Mouse (Mus musculus): ENCODE results near the gene Otud3. TPM values are rescaled to one million over a fixed set of nuclear protein-coding genes. Genes with fewer than 3 reads are reported as not detected.
A peak's percentile ranks its signal among the peaks of the same experiment; 100 is the strongest.

Gene Otud3
- 3.0 and 3.7 TPM in 2 replicates for polyA plus RNA-seq (2015; fragmentation: Nextera tagmentation; extraction: Ambion mirVana)

GRCm38 (mm10) chr4:138913797-138914196 is at the start of gene Otud3:
TSS of gene Otud3 (minus strand) at chr4:138913945.
- H3K36me3 ChIP-seq = peaks cover 14% of the 10 kb centered on the region
- H3K4me3 ChIP-seq = peak within 1 kb of the TSS; percentile 79
- H3K9ac ChIP-seq = peak within 1 kb of the TSS; percentile 94
- under 1% methylated on average over 39 of the region's 39 CpGs for WGBS
- 0 out of 2 replicates have a peak, but pooled peaks cover 4% of the 10 kb centered on the region for H3K9me3 ChIP-seq
- H3K27ac ChIP-seq (replicated peaks) = peak within 1 kb of the TSS; percentile 83
- H3K4me2 ChIP-seq = peak within 1 kb of the TSS; percentile 96
- peaks cover 39% of the 10 kb centered on the region for H3K4me1 ChIP-seq (replicated peaks)
- ATAC-seq (ENCODE audit: low read depth) = peak; percentile 93
- no peaks in the 10 kb centered on the region for H3K27me3 ChIP-seq

GRCm38 (mm10) chr4:138962719-138963118 is 49.0 kb upstream of the Otud3 start:
- Histone ChIP-seq H3K27ac (replicated peaks) (no peak overlapping the region), H3K4me3 (no peak overlapping the region), H3K4me2 (no peak overlapping the region), H3K9ac (no peak overlapping the region), H3K9me3 (no peaks in the 10 kb centered on the region), H3K27me3 (no peaks in the 10 kb centered on the region), H3K4me1 (replicated peaks) (no peaks in the 10 kb centered on the region), H3K36me3 (no peaks in the 10 kb centered on the region)
- WGBS = 84% methylated on average over 5 of the region's 5 CpGs
- ATAC-seq (ENCODE audit: low read depth) = no peak

DNA sequence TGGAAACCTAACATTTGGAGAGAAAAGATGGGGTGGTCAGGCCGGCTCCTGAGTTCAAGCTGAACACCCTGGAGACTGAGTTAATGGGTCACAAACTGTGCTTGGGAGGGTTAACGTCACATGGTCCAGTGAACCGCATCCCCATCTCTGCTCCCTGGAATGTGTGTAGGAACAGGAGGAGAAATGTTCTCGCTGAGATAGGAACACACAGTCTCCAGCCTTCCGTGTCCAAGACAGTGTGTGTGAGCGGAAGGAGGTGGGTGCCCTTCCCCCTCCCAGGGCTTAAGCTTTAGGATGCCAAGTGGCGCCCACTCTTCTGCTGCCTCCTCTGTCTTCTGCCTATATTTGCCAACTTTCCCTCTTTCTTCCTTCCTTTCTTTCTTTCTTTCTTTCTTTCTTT is 46.2 kb upstream of the Otud3 start:
- Histone ChIP-seq H3K9me3 (no peaks in the 10 kb centered on the region), H3K4me1 (replicated peaks) (no peaks in the 10 kb centered on the region), H3K27ac (replicated peaks) (no peak overlapping the region), H3K4me2 (no peak overlapping the region), H3K27me3 (no peaks in the 10 kb centered on the region), H3K9ac (no peak overlapping the region), H3K4me3 (no peak overlapping the region), H3K36me3 (no peaks in the 10 kb centered on the region)
- 75% methylated on average over 7 of the region's 7 CpGs for WGBS
- ATAC-seq (ENCODE audit: low read depth) = no peak

DNA sequence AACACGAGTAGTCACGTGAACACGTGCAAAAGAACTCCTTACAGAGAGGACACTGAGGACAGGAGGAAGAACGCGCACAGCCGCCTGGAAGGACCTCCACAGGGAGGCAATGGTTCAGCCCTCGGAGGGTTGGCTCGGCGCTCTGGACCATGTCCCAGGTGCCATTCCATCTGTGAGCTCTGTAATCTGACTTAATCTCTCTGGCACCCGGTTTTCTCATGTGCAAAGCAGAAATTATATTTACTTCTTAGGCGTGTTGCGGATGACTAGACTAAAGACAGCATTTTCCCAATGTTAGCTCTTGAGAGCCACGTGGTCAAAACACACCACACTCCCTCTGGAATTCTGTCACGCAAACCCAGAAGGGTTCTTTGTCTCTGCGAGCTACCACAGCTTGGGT is 45.4 kb upstream of the Otud3 start:
- H3K9ac ChIP-seq = no peak overlapping the region
- H3K36me3 ChIP-seq = no peaks in the 10 kb centered on the region
- no peaks in the 10 kb centered on the region for H3K9me3 ChIP-seq
- no peak overlapping the region for H3K4me2 ChIP-seq
- H3K27me3 ChIP-seq = no peaks in the 10 kb centered on the region
- no peak overlapping the region for H3K4me3 ChIP-seq
- no peak overlapping the region for H3K27ac ChIP-seq (replicated peaks)
- ATAC-seq (ENCODE audit: low read depth) = no peak
- 88% methylated on average over 15 of the region's 15 CpGs for WGBS
- no peaks in the 10 kb centered on the region for H3K4me1 ChIP-seq (replicated peaks)

- H3K36me3 ChIP-seq = no peaks in the 10 kb centered on the region
- H3K27ac ChIP-seq (replicated peaks) = no peak overlapping the region
- no peaks in the 10 kb centered on the region for H3K4me1 ChIP-seq (replicated peaks)
- no peak overlapping the region for H3K4me2 ChIP-seq
- no peak overlapping the region for H3K9ac ChIP-seq
- WGBS = 88% methylated on average over 9 of the region's 9 CpGs
- no peaks in the 10 kb centered on the region for H3K27me3 ChIP-seq
- ATAC-seq (ENCODE audit: low read depth) = no peak
- no peak overlapping the region for H3K4me3 ChIP-seq
- no peaks in the 10 kb centered on the region for H3K9me3 ChIP-seq
These were observed 44.9 kb upstream of the Otud3 start for GRCm38 (mm10) chr4:138958612-138959011.

DNA sequence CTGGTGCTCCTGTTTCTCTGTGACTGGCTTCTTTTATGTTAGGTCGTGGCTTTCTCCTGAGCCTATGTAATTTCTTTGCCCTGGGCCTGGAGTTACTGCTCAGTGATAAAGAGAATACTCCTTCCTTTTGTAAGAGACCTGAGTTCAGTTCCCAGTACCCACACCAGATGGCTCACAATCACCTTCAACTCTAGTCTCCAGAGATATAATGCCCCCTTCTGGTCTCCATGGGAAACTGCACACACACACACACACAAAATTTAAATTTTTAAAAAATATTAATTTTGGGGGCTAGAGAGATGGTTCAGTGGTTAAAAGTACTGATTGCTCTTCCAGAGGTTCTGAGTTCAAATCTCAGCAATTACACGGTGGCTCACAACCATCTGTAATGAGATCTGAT is 34.5 kb upstream of the Otud3 start:
- Histone ChIP-seq H3K36me3 (no peaks in the 10 kb centered on the region), H3K4me1 (replicated peaks) (no peaks in the 10 kb centered on the region), H3K9me3 (0 out of 2 replicates have a peak, but pooled peaks cover 7% of the 10 kb centered on the region), H3K27me3 (peaks cover 5% of the 10 kb centered on the region; the same call in 1 of the 2 replicates), H3K4me3 (no peak overlapping the region), H3K4me2 (no peak overlapping the region), H3K27ac (replicated peaks) (no peak overlapping the region), H3K9ac (no peak overlapping the region)
- ATAC-seq (ENCODE audit: low read depth) = no peak
- WGBS = 82% methylated on average over 2 of the region's 2 CpGs

DNA sequence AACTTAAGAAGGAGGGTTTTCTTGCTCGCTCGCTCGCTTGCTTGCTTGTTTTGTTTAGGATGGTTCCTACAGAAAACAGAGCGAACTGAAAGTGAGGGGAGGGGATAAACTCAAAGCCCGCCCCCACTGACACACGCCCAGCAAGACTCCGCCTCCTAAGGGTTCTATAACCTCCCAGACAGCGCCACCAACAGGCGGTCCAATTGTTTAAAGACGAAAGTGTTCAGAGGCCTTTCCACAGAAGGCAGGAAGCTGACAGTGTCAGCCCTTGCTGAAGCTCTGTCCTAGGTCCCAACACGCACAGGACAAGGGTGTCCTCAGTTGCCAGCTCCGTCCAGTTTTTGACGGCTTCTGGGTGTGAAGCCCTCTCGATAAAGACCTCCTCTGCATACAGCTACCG is 30.0 kb upstream of the Otud3 start:
- Histone ChIP-seq H3K27me3 (no peaks in the 10 kb centered on the region), H3K4me1 (replicated peaks) (peaks cover 5% of the 10 kb centered on the region; the same call in 1 of the 2 replicates), H3K27ac (replicated peaks) (no peak overlapping the region), H3K4me3 (no peak overlapping the region), H3K9me3 (no peaks in the 10 kb centered on the region), H3K4me2 (no peak overlapping the region), H3K9ac (no peak overlapping the region), H3K36me3 (no peaks in the 10 kb centered on the region)
- ATAC-seq (ENCODE audit: low read depth) = no peak
- 27% methylated on average over 15 of the region's 15 CpGs for WGBS

DNA sequence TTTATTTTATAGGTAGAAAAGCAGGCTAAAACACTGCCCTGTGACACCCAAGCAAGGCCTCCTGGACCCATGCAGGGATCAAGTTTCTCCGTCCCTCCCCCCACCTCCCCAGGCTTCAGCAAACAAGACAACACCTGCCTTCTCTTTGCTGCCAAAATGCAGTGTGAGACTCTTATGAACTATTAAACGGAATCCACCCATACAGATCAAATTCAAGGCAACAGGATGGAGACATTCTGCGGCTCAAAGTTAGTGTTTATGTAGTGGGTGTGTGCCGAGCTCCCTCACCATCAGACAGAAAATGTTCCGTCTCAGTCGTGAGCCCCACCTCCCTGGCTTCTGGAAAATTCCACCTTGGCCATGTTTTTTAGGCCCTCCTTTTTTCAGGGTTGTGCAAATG is 28.2 kb upstream of the Otud3 start:
- no peaks in the 10 kb centered on the region for H3K9me3 ChIP-seq
- H3K36me3 ChIP-seq = no peaks in the 10 kb centered on the region
- no peak for ATAC-seq (ENCODE audit: low read depth)
- peaks cover 5% of the 10 kb centered on the region; the same call in 1 of the 2 replicates for H3K4me1 ChIP-seq (replicated peaks)
- no peak overlapping the region for H3K27ac ChIP-seq (replicated peaks)
- H3K27me3 ChIP-seq = no peaks in the 10 kb centered on the region
- H3K9ac ChIP-seq = no peak overlapping the region
- no peak overlapping the region for H3K4me3 ChIP-seq
- 63% methylated on average over 6 of the region's 6 CpGs for WGBS
- no peak overlapping the region for H3K4me2 ChIP-seq

DNA sequence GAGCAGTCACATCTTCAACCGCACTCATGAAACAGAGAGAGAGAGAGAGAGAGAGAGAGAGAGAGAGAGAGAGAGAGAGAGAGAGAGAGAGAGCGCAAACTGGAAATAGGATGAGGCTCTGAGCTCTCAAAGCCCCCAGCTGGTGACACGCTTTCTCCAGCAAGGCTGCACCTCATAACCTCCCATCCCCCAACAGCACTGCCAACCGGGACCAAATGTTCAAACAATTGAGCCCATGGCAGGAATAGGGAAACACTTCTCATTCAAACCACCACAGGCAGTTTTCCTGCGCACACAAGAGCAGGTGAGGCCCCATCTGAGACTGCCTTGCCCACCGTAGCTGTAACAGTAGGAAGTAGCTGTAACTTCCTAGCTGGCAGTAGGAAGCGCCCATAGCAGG is 27.7 kb upstream of the Otud3 start:
- H3K9me3 ChIP-seq = no peaks in the 10 kb centered on the region
- WGBS = 40% methylated on average over 6 of the region's 7 CpGs
- H3K4me3 ChIP-seq = no peak overlapping the region
- no peaks in the 10 kb centered on the region for H3K27me3 ChIP-seq
- no peak for ATAC-seq (ENCODE audit: low read depth)
- H3K4me1 ChIP-seq (replicated peaks) = peaks cover 5% of the 10 kb centered on the region; the same call in 1 of the 2 replicates
- H3K9ac ChIP-seq = no peak overlapping the region
- no peaks in the 10 kb centered on the region for H3K36me3 ChIP-seq
- no peak overlapping the region for H3K27ac ChIP-seq (replicated peaks)
- no peak overlapping the region for H3K4me2 ChIP-seq

GRCm38 (mm10) chr4:138939481-138939880 is 25.7 kb upstream of the Otud3 start:
- 64% methylated on average over 4 of the region's 4 CpGs for WGBS

GRCm38 (mm10) chr4:138938495-138939269 is 24.9 kb upstream of the Otud3 start:
- H3K9ac ChIP-seq = no peak overlapping the region
- WGBS = 80% methylated on average over 10 of the region's 10 CpGs
- no peak overlapping the region for H3K4me2 ChIP-seq
- H3K36me3 ChIP-seq = no peaks in the 10 kb centered on the region
- no peaks in the 10 kb centered on the region for H3K9me3 ChIP-seq
- no peaks in the 10 kb centered on the region for H3K27me3 ChIP-seq
- peaks cover 5% of the 10 kb centered on the region; the same call in 1 of the 2 replicates for H3K4me1 ChIP-seq (replicated peaks)
- H3K4me3 ChIP-seq = no peak overlapping the region
- no peak for ATAC-seq (ENCODE audit: low read depth)
- no peak overlapping the region for H3K27ac ChIP-seq (replicated peaks)

More at GRCm38 (mm10) chr4:138939481-138939880, 25.7 kb upstream of the Otud3 start:
- peaks cover 5% of the 10 kb centered on the region; the same call in 1 of the 2 replicates for H3K4me1 ChIP-seq (replicated peaks)
- no peak for ATAC-seq (ENCODE audit: low read depth)
- H3K27me3 ChIP-seq = no peaks in the 10 kb centered on the region
- no peak overlapping the region for H3K9ac ChIP-seq
- no peaks in the 10 kb centered on the region for H3K9me3 ChIP-seq
- H3K36me3 ChIP-seq = no peaks in the 10 kb centered on the region
- no peak overlapping the region for H3K27ac ChIP-seq (replicated peaks)
- H3K4me2 ChIP-seq = no peak overlapping the region
- no peak overlapping the region for H3K4me3 ChIP-seq

DNA sequence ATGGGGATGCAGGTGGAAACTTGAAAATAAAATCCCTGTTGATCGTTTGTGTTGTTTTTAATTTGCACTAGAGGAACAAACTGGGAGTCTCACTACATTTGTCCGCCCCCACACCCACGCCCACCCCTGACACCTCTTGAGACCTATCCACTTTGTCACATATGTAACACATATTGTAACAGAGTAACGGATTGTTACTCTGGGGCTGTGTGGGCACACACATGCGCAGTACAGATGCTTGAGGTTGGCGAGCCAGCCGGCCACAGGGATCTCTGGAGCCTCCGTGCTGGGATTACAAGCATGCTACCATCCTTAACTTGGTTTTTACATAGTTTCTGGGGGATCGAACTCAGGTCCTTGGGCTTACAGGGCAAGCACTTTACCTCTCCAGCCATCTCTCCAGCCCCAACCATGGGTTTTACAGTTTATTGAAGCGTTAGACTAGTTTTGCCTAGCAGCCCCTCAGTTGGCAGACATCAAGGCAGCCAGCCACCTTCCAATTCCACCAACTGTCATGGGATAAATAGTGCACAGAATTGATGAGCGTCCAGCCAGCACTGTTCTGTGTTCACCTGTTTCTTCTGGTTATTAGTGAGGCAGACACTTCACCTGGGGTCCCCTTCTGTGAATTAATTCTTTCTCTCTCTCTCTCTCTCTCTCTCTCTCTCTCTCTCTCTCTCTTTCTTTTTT is 20.9 kb upstream of the Otud3 start:
- no peaks in the 10 kb centered on the region for H3K4me1 ChIP-seq (replicated peaks)
- ATAC-seq (ENCODE audit: low read depth) = no peak
- H3K9me3 ChIP-seq = no peaks in the 10 kb centered on the region
- WGBS = 87% methylated on average over 11 of the region's 11 CpGs
- H3K27ac ChIP-seq (replicated peaks) = no peak overlapping the region
- no peak overlapping the region for H3K9ac ChIP-seq
- H3K27me3 ChIP-seq = no peaks in the 10 kb centered on the region
- no peak overlapping the region for H3K4me2 ChIP-seq
- no peak overlapping the region for H3K4me3 ChIP-seq
- H3K36me3 ChIP-seq = no peaks in the 10 kb centered on the region

Measured in neural tube, embryonic 13.5 days (tissue).